8 mouse cellular contexts compared by ENCODE assay signal in the genomic region with DNA sequence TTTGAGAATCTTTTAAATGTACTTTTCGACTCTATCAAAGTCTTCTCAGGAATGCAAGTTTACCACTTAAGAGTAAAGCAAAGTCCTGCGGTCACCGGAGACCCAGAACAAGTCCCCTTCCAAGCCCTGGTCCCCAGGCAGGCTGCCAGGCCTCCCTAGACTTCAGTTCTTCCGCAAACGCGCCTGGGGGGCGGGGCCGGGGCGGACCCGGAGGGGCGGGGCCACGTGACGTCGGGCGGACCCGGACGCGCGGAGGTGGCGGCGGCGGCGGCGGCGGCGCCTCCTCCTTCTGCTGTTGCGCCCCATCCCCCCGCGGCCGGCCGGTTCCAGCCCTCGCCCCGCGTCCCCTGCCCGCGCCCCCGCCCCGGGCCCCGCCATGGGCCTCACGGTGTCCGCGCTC. TPM values are rescaled to one million over a fixed set of nuclear protein-coding genes. Genes with fewer than 3 reads are reported as not detected.
DNase-seq lines count a peak whose midpoint lies in the region; ATAC-seq and TF ChIP-seq lines count a peak whose summit lies in the region.

A gene (plus strand): TSS at position 248 of the 400 bp plus-strand sequence.

- no peak for TF ChIP-seq CTCF in brain, embryonic 14.5 days (IDR thresholded peaks at IDR 0.05; ENCODE audit: borderline replicate concordance, extremely low read depth, insufficient read depth, insufficient read length)
- TF ChIP-seq CTCF in kidney, postnatal 0 days (IDR thresholded peaks at IDR 0.05; ENCODE audit: low read depth) = no peak

- ATAC-seq in heart, embryonic 12.5 days (ENCODE audit: insufficient number of reproducible peaks, low FRiP score) = peak; percentile 79
- ATAC-seq in kidney, postnatal 0 days (replicated peaks; ENCODE audit: low FRiP score, low read depth) = peak; percentile 67
- ATAC-seq in liver, embryonic 11.5 days (replicated peaks; ENCODE audit: low FRiP score) = peak; percentile 57
- peak; percentile 67 for ATAC-seq in stomach, embryonic 14.5 days (ENCODE audit: insufficient number of reproducible peaks, insufficient read depth, low FRiP score, low read depth)

- peak; percentile 98 for DNase-seq in B cell, adult 2 months
- DNase-seq in brain, embryonic 14.5 days (ENCODE audit: low read depth) = peak; percentile 95
- peak; percentile 93 for DNase-seq in kidney, postnatal 0 days (ENCODE audit: low spot score)
- DNase-seq in liver, embryonic 11.5 days (ENCODE audit: low spot score) = peak; percentile 91
- peak; percentile 92 for DNase-seq in naive thymus-derived CD4-positive, alpha-beta T cell, adult 2 months (ENCODE audit: low read depth)

- peak within 1 kb of the TSS; percentile 98 for H3K9ac ChIP-seq in heart, embryonic 12.5 days
- peak within 1 kb of the TSS; percentile 97 for H3K9ac ChIP-seq in kidney, postnatal 0 days (ENCODE audit: low read depth, low read length)
- H3K9ac ChIP-seq in liver, embryonic 11.5 days (ENCODE audit: low read depth, low read length) = peak within 1 kb of the TSS; percentile 92
- peak within 1 kb of the TSS; percentile 87 for H3K9ac ChIP-seq in stomach, embryonic 14.5 days (replicated peaks; ENCODE audit: low read depth, low read length)

- H3K4me3 ChIP-seq in erythroblast, embryonic 14.5 days (replicated peaks) = peak within 1 kb of the TSS; percentile 79
- H3K4me3 ChIP-seq in heart, embryonic 12.5 days = peak within 1 kb of the TSS; percentile 98
- peak within 1 kb of the TSS; percentile 97 for H3K4me3 ChIP-seq in kidney, postnatal 0 days (replicated peaks; ENCODE audit: low read depth, low read length)
- peak within 1 kb of the TSS; percentile 95 for H3K4me3 ChIP-seq in liver, embryonic 11.5 days (ENCODE audit: low read depth, low read length)
- peak within 1 kb of the TSS; percentile 95 for H3K4me3 ChIP-seq in stomach, embryonic 14.5 days (ENCODE audit: low read depth, low read length)

- H3K4me1 ChIP-seq in erythroblast, embryonic 14.5 days (ENCODE audit: control insufficient read depth) = peaks cover 73% of the 10 kb centered on the region
- H3K4me1 ChIP-seq in heart, embryonic 12.5 days (replicated peaks) = peaks cover 43% of the 10 kb centered on the region
- peaks cover 24% of the 10 kb centered on the region for H3K4me1 ChIP-seq in kidney, postnatal 0 days (replicated peaks; ENCODE audit: insufficient read depth, low read length)
- H3K4me1 ChIP-seq in liver, embryonic 11.5 days (replicated peaks; ENCODE audit: control insufficient read depth, insufficient read depth, low read length) = peaks cover 26% of the 10 kb centered on the region
- peaks cover 26% of the 10 kb centered on the region for H3K4me1 ChIP-seq in stomach, embryonic 14.5 days (ENCODE audit: control insufficient read depth, insufficient read depth, low read length)

- H3K27me3 ChIP-seq in erythroblast, embryonic 14.5 days (ENCODE audit: control insufficient read depth) = no peaks in the 10 kb centered on the region
- H3K27me3 ChIP-seq in heart, embryonic 12.5 days (replicated peaks) = no peaks in the 10 kb centered on the region
- no peaks in the 10 kb centered on the region for H3K27me3 ChIP-seq in kidney, postnatal 0 days (ENCODE audit: insufficient read depth, low read length)
- no peaks in the 10 kb centered on the region for H3K27me3 ChIP-seq in liver, embryonic 11.5 days (replicated peaks; ENCODE audit: control insufficient read depth, insufficient read depth, low read length)
- H3K27me3 ChIP-seq in stomach, embryonic 14.5 days (ENCODE audit: control insufficient read depth, insufficient read depth, low read length) = no peaks in the 10 kb centered on the region

- TF ChIP-seq POLR2A in brain, embryonic 14.5 days (IDR thresholded peaks at IDR 0.05; ENCODE audit: borderline replicate concordance, extremely low read depth, insufficient read depth, insufficient read length, poor library complexity, severe bottlenecking) = 0 out of 2 replicates have a peak, but pooled peaks have one; percentile 38

- H3K27ac ChIP-seq in heart, embryonic 12.5 days (ENCODE audit: poor library complexity, severe bottlenecking) = peak within 1 kb of the TSS; percentile 80
- H3K27ac ChIP-seq in kidney, postnatal 0 days = peak within 1 kb of the TSS; percentile 77
- H3K27ac ChIP-seq in liver, embryonic 11.5 days (ENCODE audit: low read depth, low read length) = peak within 1 kb of the TSS; percentile 83
- H3K27ac ChIP-seq in stomach, embryonic 14.5 days (ENCODE audit: low read length) = peak within 1 kb of the TSS; percentile 89

- H3K9me3 ChIP-seq in erythroblast, embryonic 14.5 days (ENCODE audit: control insufficient read depth, low read length) = no peaks in the 10 kb centered on the region
- H3K9me3 ChIP-seq in heart, embryonic 12.5 days (replicated peaks) = no peaks in the 10 kb centered on the region
- no peaks in the 10 kb centered on the region for H3K9me3 ChIP-seq in kidney, postnatal 0 days (replicated peaks; ENCODE audit: low read length)
- no peaks in the 10 kb centered on the region for H3K9me3 ChIP-seq in liver, embryonic 11.5 days (ENCODE audit: control insufficient read depth, low read length)
- H3K9me3 ChIP-seq in stomach, embryonic 14.5 days (ENCODE audit: control insufficient read depth, low read depth, low read length) = no peaks in the 10 kb centered on the region

- peaks cover 69% of the 10 kb centered on the region for H3K36me3 ChIP-seq in erythroblast, embryonic 14.5 days (ENCODE audit: control insufficient read depth)
- peaks cover 35% of the 10 kb centered on the region for H3K36me3 ChIP-seq in heart, embryonic 12.5 days
- H3K36me3 ChIP-seq in kidney, postnatal 0 days (ENCODE audit: insufficient read depth, low read length) = peaks cover 9% of the 10 kb centered on the region; the same call in 1 of the 2 replicates
- H3K36me3 ChIP-seq in liver, embryonic 11.5 days (ENCODE audit: control insufficient read depth, insufficient read depth, low read length) = peaks cover 19% of the 10 kb centered on the region
- H3K36me3 ChIP-seq in stomach, embryonic 14.5 days (ENCODE audit: control insufficient read depth, insufficient read depth, low read length) = peaks cover 21% of the 10 kb centered on the region

- peak within 1 kb of the TSS; percentile 73 for H3K4me2 ChIP-seq in heart, embryonic 12.5 days
- peak within 1 kb of the TSS; percentile 78 for H3K4me2 ChIP-seq in kidney, postnatal 0 days (ENCODE audit: low read length)
- peak within 1 kb of the TSS; percentile 75 for H3K4me2 ChIP-seq in liver, embryonic 11.5 days
- peak within 1 kb of the TSS; percentile 56 for H3K4me2 ChIP-seq in stomach, embryonic 14.5 days (replicated peaks; ENCODE audit: low read depth, low read length)

- WGBS in heart, embryonic 12.5 days = 1% methylated on average over 39 of the region's 42 CpGs
- under 1% methylated on average over 41 of the region's 42 CpGs for WGBS in kidney, postnatal 0 days
- 1% methylated on average over 27 of the region's 42 CpGs for WGBS in liver, embryonic 11.5 days
- 2% methylated on average over 35 of the region's 42 CpGs for WGBS in stomach, embryonic 14.5 days

RNA-seq across cellular contexts. Expression of the gene that starts here (rescaled TPM):
- polyA plus RNA-seq in brain, embryonic 14.5 days (2012; rRNA removed) = 428 and 477 TPM in 2 replicates
- polyA plus RNA-seq in erythroblast, embryonic 14.5 days (2012) = 560 and 598 TPM in 2 replicates
- 239 TPM in 2 replicates for polyA plus RNA-seq in heart, embryonic 12.5 days (2016; fragmentation: Nextera tagmentation; extraction: Ambion mirVana)
- 330 and 338 TPM in 2 replicates for polyA plus RNA-seq in kidney, postnatal 0 days (2015; fragmentation: Nextera tagmentation; extraction: Ambion mirVana)
- 348 and 356 TPM in 2 replicates for polyA plus RNA-seq in liver, embryonic 11.5 days (2014; fragmentation: Nextera tagmentation; extraction: Ambion mirVana)
- polyA plus RNA-seq in stomach, embryonic 14.5 days (2014; fragmentation: Nextera tagmentation; extraction: Ambion mirVana) = 302 and 304 TPM in 2 replicates

Comparison
In these comparisons a context has a peak if more than half of its experiments do, and no peak if none do; other contexts are left out.
1. Peak in every context shown above with its lines: DNase-seq, ATAC-seq, H3K4me3 ChIP-seq and H3K27ac ChIP-seq.